Mouse (Mus musculus): ENCODE results near the gene Olfr727. TPM values are rescaled to one million over a fixed set of nuclear protein-coding genes. Genes with fewer than 3 reads are reported as not detected.

Olfr727 gene
- not detected for total RNA-seq (2021)

DNA sequence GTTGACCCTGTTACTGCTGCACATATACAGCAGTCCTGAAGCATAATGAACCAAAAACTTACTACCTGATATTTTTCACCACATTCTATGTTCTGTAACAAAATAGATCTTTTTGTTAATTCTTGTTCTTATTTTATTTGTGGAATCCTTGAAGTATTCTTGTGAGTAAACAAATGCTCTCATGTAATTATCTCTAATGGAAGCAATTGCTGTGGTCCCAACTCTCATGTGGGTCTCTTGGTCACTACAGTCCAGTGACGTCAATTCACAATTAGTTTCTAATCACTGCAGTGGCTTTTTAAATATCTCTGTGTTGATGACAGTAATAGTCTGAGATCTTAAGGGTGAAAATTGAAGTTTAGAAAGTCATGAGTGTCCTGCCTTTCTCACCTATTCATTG is at the start of gene Olfr727:
Olfr727 (plus strand) TSS at position 301 of the 400 bp plus-strand sequence.
- DNase-seq (ENCODE audit: low spot score in 2 of 2) = no peak
- intact Hi-C loops (cut with DNase I) = no loop called here

- DNase-seq (ENCODE audit: low spot score in 2 of 2) = no peak
- intact Hi-C loops (cut with DNase I) = no loop called here
These were observed 32.1 kb upstream of the Olfr727 start, which contains the start of gene Olfr726 for GRCm38 (mm10) chr14:50090853-50091252. TSS of gene Olfr726 (minus strand) at chr14:50090953.

- intact Hi-C loops (cut with DNase I) = no loop called here
- DNase-seq (ENCODE audit: low spot score in 2 of 2) = no peak
These were observed 19.6 kb downstream of the Olfr727 start, which contains the start of gene Olfr728 for GRCm38 (mm10) chr14:50142580-50142979. TSS of gene Olfr728 (minus strand) at chr14:50142680.

- no peak for DNase-seq (ENCODE audit: low spot score in 2 of 2)
- intact Hi-C loops (cut with DNase I) = no loop called here
These were observed 29.8 kb downstream of the Olfr727 start, which contains the start of gene Olfr729 for GRCm38 (mm10) chr14:50152810-50153209. TSS of gene Olfr729 (minus strand) at chr14:50152910.

Other genes with a start within 250 kb of the Olfr727 start
- gene Olfr722, start 221.2 kb upstream of the Olfr727 start, total RNA-seq (2021) = not detected
- gene Olfr723, start 191.4 kb upstream of the Olfr727 start, total RNA-seq (2021) = not detected
- gene Olfr724, start 159.9 kb upstream of the Olfr727 start, total RNA-seq (2021) = not detected
- gene Olfr725, start 82.8 kb upstream of the Olfr727 start, total RNA-seq (2021) = not detected
- not detected for gene Olfr726, start 32.2 kb upstream of the Olfr727 start, total RNA-seq (2021)
- gene Olfr728, start 19.5 kb downstream of the Olfr727 start, total RNA-seq (2021) = not detected
- gene Olfr729, start 29.7 kb downstream of the Olfr727 start, total RNA-seq (2021) = not detected
- not detected for gene Olfr730, start 65.0 kb downstream of the Olfr727 start, total RNA-seq (2021)
- not detected for gene Olfr731, start 118.7 kb downstream of the Olfr727 start, total RNA-seq (2021)
- gene Olfr732, start 161.0 kb downstream of the Olfr727 start, total RNA-seq (2021) = not detected
- not detected for gene Olfr733, start 178.3 kb downstream of the Olfr727 start, total RNA-seq (2021)
- gene Olfr734, start 203.6 kb downstream of the Olfr727 start, total RNA-seq (2021) = not detected
- gene Olfr735, start 225.7 kb downstream of the Olfr727 start, total RNA-seq (2021) = not detected
- not detected for gene Tlr11, start 234.7 kb downstream of the Olfr727 start, total RNA-seq (2021)